Mouse (Mus musculus) frontal cortex, adult (tissue): ENCODE data around the gene Igsf8.
A peak's percentile ranks its signal among the peaks of the same experiment; 100 is the strongest.

ENCODE experiments used
- ATAC-seq: cut with Nextera tagmentation; 2 replicates; pipeline ENCODE4 v1.9.2; 2017; ENCODE audit warnings: mild to moderate bottlenecking, moderate library complexity, mixed read lengths; ENCODE audit not compliant: low TSS enrichment

Igsf8 gene

GRCm38 (mm10) chr1:172302851-172303250, 41.4 kb downstream of the Igsf8 start:
- no peak for ATAC-seq

- ATAC-seq: no peak
Observed at GRCm38 (mm10) chr1:172304443-172304842, 43.0 kb downstream of the Igsf8 start.

GRCm38 (mm10) chr1:172305153-172305552, 43.7 kb downstream of the Igsf8 start:
- ATAC-seq: no peak

- no peak for ATAC-seq
Observed at GRCm38 (mm10) chr1:172305635-172306034, 44.2 kb downstream of the Igsf8 start.

- ATAC-seq: no peak
Observed at GRCm38 (mm10) chr1:172306196-172306595, 44.8 kb downstream of the Igsf8 start.

- no peak for ATAC-seq
Observed at GRCm38 (mm10) chr1:172306885-172307284, 45.4 kb downstream of the Igsf8 start.

- no peak for ATAC-seq
Observed at GRCm38 (mm10) chr1:172307936-172308335, 46.5 kb downstream of the Igsf8 start.

- no peak for ATAC-seq
Observed at GRCm38 (mm10) chr1:172308409-172308808, 47.0 kb downstream of the Igsf8 start.

- peak; percentile 16 for ATAC-seq
Observed at GRCm38 (mm10) chr1:172309699-172310398, 48.4 kb downstream of the Igsf8 start.

GRCm38 (mm10) chr1:172311248-172311906, 49.9 kb downstream of the Igsf8 start:
- ATAC-seq: peak; percentile 21

- ATAC-seq: peak; percentile 3
Observed at GRCm38 (mm10) chr1:172311921-172312767, 50.7 kb downstream of the Igsf8 start.

- ATAC-seq: peak; percentile 2; the same call in 1 of the 2 replicates
Observed at GRCm38 (mm10) chr1:172312768-172313561, 51.5 kb downstream of the Igsf8 start.

GRCm38 (mm10) chr1:172313613-172314411, 52.4 kb downstream of the Igsf8 start:
- peak; percentile 2; the same call in 1 of the 2 replicates for ATAC-seq

- ATAC-seq: no peak
Observed at GRCm38 (mm10) chr1:172314911-172315310, 53.5 kb downstream of the Igsf8 start.

GRCm38 (mm10) chr1:172317431-172317830, 56.0 kb downstream of the Igsf8 start:
- ATAC-seq: no peak

GRCm38 (mm10) chr1:172317946-172318345, 56.5 kb downstream of the Igsf8 start:
- no peak for ATAC-seq

- peak; percentile 2; the same call in 1 of the 2 replicates for ATAC-seq
Observed at GRCm38 (mm10) chr1:172318424-172319035, 57.1 kb downstream of the Igsf8 start.

GRCm38 (mm10) chr1:172319346-172319745, 57.9 kb downstream of the Igsf8 start:
- no peak for ATAC-seq

GRCm38 (mm10) chr1:172319921-172320411, 58.5 kb downstream of the Igsf8 start:
- ATAC-seq: peak; percentile 25

- ATAC-seq: no peak
Observed at GRCm38 (mm10) chr1:172322725-172323124, 61.3 kb downstream of the Igsf8 start.
